Mouse (Mus musculus): ENCODE measurements at regions not wholly inside any gene's neighbourhood (a gene's known extent, or its start where the extent isn't known, plus 50 kb on each side); places are given as distances from the start of the nearest gene placed in this dataset.

DNA sequence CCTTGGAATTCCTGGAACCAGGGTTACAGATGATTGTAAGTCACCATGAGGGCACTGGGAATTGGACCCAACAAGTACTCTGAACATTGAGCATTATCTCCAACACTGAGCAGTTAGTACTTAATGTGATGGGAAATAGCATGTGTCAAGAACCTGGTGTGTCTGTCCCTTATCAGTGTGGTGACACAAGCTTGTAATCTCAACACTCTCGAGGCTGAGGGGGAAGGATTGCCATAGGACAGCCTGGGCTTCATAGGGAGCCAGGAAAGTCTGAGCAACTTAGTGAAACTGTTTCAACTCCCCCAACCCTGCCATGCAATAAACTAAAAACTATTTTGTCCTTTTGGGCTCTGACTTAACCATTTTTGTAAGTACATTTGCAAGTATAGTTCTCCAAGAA, 100.0 kb downstream of the Wdr20rt start:
- ATAC-seq (no peak), DNase-seq (ENCODE audit: low spot score) (no peak)
- H3K9me3 ChIP-seq (replicated peaks; ENCODE audit: control insufficient read depth, low read length), result no peaks in the 10 kb centered on the region
- H3K4me2 ChIP-seq (ENCODE audit: low read length), result no peak overlapping the region
- no peak overlapping the region for H3K9ac ChIP-seq (ENCODE audit: low read length)
- no peaks in the 10 kb centered on the region for H3K4me1 ChIP-seq (ENCODE audit: control insufficient read depth, insufficient read depth, low read length)
- WGBS, result 61% methylated on average over 1 of the region's 1 CpGs
- H3K27ac ChIP-seq (ENCODE audit: low read depth, low read length), result no peak overlapping the region
- no peaks in the 10 kb centered on the region for H3K27me3 ChIP-seq (replicated peaks; ENCODE audit: control insufficient read depth, insufficient read depth, low read length)
- no peaks in the 10 kb centered on the region for H3K36me3 ChIP-seq (ENCODE audit: control insufficient read depth, insufficient read depth, low read length)
- H3K4me3 ChIP-seq (ENCODE audit: low read depth, low read length), result no peak overlapping the region

DNA sequence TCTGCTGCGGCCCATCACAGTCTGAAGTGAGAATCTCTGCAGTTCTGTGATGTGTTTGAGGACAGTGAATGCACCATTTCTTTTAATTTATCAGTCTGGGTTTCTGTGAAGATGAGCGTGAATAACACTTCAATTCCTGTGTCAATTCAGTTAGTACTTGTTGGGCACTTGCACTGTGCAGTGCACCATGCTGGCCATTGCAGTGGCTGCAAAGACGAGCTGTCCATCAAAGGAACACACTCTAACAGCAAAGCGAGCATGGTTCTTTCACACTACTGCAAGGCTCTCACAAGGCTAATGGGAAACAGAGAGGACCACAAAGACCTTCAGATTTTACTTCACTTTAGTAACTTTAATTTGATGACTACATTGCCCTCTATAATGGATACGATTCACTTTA, 103.2 kb downstream of the Wdr20rt start:
- WGBS, result 72% methylated on average over 5 of the region's 5 CpGs
- DNase-seq (ENCODE audit: low spot score), result peak; percentile 1
- Histone ChIP-seq H3K27me3 (replicated peaks; ENCODE audit: control insufficient read depth, insufficient read depth, low read length) (no peaks in the 10 kb centered on the region), H3K9ac (ENCODE audit: low read length) (no peak overlapping the region), H3K27ac (ENCODE audit: low read depth, low read length) (no peak overlapping the region), H3K4me1 (ENCODE audit: control insufficient read depth, insufficient read depth, low read length) (no peaks in the 10 kb centered on the region), H3K36me3 (ENCODE audit: control insufficient read depth, insufficient read depth, low read length) (no peaks in the 10 kb centered on the region), H3K4me2 (ENCODE audit: low read length) (no peak overlapping the region), H3K9me3 (replicated peaks; ENCODE audit: control insufficient read depth, low read length) (no peaks in the 10 kb centered on the region), H3K4me3 (ENCODE audit: low read depth, low read length) (no peak overlapping the region)
- 0 out of 2 replicates have a peak, but pooled peaks have one; percentile 32 for ATAC-seq

DNA sequence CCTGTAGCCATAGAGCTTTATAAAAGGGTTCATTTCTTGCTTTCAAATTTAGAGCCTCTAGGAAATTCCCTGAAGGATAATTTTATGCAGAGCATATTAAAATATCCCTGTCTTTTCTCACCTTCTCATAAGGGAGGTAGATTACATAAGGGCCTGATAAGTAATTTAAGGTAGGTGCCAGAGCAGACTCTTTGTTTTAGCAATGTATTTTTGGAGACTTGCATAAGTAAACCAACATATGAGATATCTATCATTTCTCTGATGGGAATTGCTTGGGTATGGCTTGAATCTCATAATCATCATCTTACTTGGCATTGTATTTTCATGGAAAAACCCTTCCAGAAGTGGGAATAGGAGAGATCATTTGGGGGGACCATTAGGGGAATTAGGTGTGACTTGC, 104.4 kb downstream of the Wdr20rt start:
- no peak for ATAC-seq
- H3K36me3 ChIP-seq (ENCODE audit: control insufficient read depth, insufficient read depth, low read length), result no peaks in the 10 kb centered on the region
- H3K27me3 ChIP-seq (replicated peaks; ENCODE audit: control insufficient read depth, insufficient read depth, low read length), result no peaks in the 10 kb centered on the region
- no peak for DNase-seq (ENCODE audit: low spot score)
- no peak overlapping the region for H3K9ac ChIP-seq (ENCODE audit: low read length)
- no peak overlapping the region for H3K4me2 ChIP-seq (ENCODE audit: low read length)
- no peaks in the 10 kb centered on the region for H3K4me1 ChIP-seq (ENCODE audit: control insufficient read depth, insufficient read depth, low read length)
- H3K9me3 ChIP-seq (replicated peaks; ENCODE audit: control insufficient read depth, low read length), result no peaks in the 10 kb centered on the region
- no peak overlapping the region for H3K4me3 ChIP-seq (ENCODE audit: low read depth, low read length)
- no peak overlapping the region for H3K27ac ChIP-seq (ENCODE audit: low read depth, low read length)

DNA sequence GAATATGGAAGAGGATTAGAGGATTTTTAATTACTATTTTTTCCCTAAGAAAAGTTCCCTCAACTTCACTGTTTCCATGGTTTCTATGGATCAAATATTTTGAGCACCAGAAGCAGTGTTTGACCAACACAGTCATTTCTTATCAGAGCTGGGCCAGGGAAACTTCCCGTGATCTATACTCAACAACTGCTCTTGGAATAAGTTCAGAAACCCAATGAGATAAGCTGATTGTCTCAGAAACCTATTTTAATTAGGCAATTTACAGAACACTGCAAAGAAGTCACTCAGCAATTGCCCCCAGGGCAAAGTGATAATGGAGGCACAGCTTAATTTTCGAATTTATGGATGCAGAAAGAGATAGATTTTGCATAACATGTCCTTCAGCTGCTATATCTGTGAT, 114.7 kb downstream of the Wdr20rt start:
- H3K9ac ChIP-seq (ENCODE audit: low read length), result no peak overlapping the region
- H3K27ac ChIP-seq (ENCODE audit: low read depth, low read length), result no peak overlapping the region
- H3K4me1 ChIP-seq (ENCODE audit: control insufficient read depth, insufficient read depth, low read length), result no peaks in the 10 kb centered on the region
- no peak overlapping the region for H3K4me2 ChIP-seq (ENCODE audit: low read length)
- DNase-seq (ENCODE audit: low spot score) (no peak), ATAC-seq (no peak)
- H3K9me3 ChIP-seq (replicated peaks; ENCODE audit: control insufficient read depth, low read length), result no peaks in the 10 kb centered on the region
- WGBS, result 52% methylated on average over 2 of the region's 2 CpGs
- H3K27me3 ChIP-seq (replicated peaks; ENCODE audit: control insufficient read depth, insufficient read depth, low read length), result no peaks in the 10 kb centered on the region
- H3K4me3 ChIP-seq (ENCODE audit: low read depth, low read length), result no peak overlapping the region
- H3K36me3 ChIP-seq (ENCODE audit: control insufficient read depth, insufficient read depth, low read length), result no peaks in the 10 kb centered on the region

DNA sequence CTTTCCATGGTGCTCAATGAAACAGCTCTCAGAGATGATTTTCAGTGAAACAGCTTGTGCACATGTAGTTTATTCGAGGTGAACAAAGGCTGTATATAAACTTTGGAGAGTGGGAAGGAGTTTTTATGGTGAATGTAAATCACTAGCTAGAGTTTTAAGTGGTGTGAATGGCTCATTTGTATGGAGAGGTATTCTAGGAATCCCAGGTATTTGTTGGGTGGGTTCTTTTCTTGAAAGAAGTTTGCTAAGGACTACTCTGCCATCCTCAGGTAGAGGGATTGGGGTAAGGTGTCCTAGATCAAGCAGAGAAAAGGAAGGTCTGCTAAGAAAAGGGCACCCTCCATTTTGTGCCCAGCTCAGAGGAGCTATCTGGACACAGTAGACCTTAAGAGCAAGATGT, 121.9 kb downstream of the Wdr20rt start:
- H3K27me3 ChIP-seq (replicated peaks; ENCODE audit: control insufficient read depth, insufficient read depth, low read length), result no peaks in the 10 kb centered on the region
- no peaks in the 10 kb centered on the region for H3K9me3 ChIP-seq (replicated peaks; ENCODE audit: control insufficient read depth, low read length)
- no peak overlapping the region for H3K9ac ChIP-seq (ENCODE audit: low read length)
- ATAC-seq (no peak), DNase-seq (ENCODE audit: low spot score) (no peak)
- H3K4me3 ChIP-seq (ENCODE audit: low read depth, low read length), result no peak overlapping the region
- WGBS, result 43% methylated on average over 1 of the region's 1 CpGs
- no peaks in the 10 kb centered on the region for H3K4me1 ChIP-seq (ENCODE audit: control insufficient read depth, insufficient read depth, low read length)
- no peak overlapping the region for H3K4me2 ChIP-seq (ENCODE audit: low read length)
- H3K27ac ChIP-seq (ENCODE audit: low read depth, low read length), result no peak overlapping the region
- H3K36me3 ChIP-seq (ENCODE audit: control insufficient read depth, insufficient read depth, low read length), result no peaks in the 10 kb centered on the region

DNA sequence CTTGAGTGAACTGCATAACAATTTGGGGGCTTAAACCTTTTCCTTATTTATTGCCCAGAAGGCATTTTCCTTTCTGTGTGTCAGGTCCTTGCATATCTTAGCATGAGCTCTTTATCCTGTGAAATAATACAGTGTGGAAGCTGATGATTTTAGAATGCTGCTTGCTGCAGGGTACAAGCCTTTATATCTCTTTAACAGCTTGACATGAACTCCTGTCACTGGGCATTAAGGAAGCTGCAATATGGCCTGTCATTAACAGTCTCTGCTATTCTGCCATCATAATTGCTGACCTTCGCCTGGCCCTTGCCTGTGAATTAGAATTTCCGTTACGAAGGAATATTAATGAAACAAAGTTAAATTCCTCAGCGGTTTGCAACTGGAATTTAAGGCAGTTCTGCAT, 124.2 kb downstream of the Wdr20rt start:
- no peak overlapping the region for H3K9ac ChIP-seq (ENCODE audit: low read length)
- no peaks in the 10 kb centered on the region for H3K27me3 ChIP-seq (replicated peaks; ENCODE audit: control insufficient read depth, insufficient read depth, low read length)
- H3K36me3 ChIP-seq (ENCODE audit: control insufficient read depth, insufficient read depth, low read length), result no peaks in the 10 kb centered on the region
- WGBS, result 71% methylated on average over 4 of the region's 4 CpGs
- H3K4me2 ChIP-seq (ENCODE audit: low read length), result no peak overlapping the region
- no peak overlapping the region for H3K27ac ChIP-seq (ENCODE audit: low read depth, low read length)
- H3K4me1 ChIP-seq (ENCODE audit: control insufficient read depth, insufficient read depth, low read length), result no peaks in the 10 kb centered on the region
- H3K4me3 ChIP-seq (ENCODE audit: low read depth, low read length), result no peak overlapping the region
- no peaks in the 10 kb centered on the region for H3K9me3 ChIP-seq (replicated peaks; ENCODE audit: control insufficient read depth, low read length)
- no peak for ATAC-seq
- DNase-seq (ENCODE audit: low spot score), result peak; percentile 17

DNA sequence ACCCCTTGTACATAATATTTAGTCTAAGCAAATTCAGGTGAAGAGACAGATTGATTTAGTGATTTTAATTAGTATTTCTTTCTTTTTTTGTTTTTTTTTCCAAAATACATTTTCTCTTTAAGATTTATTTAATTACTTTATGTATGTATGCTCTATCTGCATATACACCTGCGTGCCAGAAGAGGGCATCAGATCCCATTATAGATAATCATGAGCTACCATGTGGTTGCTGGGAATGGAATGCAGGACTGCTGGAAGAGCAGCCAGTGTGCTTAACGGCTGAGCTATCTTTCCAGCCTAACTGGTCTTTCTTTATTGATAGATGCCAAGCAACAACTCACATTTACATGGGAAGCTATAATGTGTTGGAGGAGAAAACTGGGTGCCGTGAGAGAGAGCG, 138.9 kb downstream of the Wdr20rt start:
- ATAC-seq, result no peak
- H3K9ac ChIP-seq (ENCODE audit: low read length), result no peak overlapping the region

DNA sequence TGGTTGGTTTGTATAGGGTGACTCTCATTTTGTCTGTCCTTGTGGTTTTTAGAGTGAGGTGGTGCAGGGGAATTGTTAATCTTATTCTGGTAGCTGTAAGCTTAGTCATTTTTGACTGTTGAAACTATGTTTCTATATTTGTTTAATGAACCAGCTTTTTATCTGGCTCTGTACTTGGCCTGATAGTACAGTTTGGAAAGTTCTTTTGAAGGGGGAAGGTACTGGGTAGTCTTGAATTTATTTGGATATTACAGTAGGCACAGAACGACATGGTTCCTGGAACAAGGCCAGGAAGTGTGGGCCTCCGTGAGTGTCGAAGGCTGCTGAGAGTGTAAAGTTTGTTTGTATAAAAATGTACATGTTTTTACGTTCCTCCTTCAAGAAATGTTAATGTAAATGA, 142.0 kb downstream of the Wdr20rt start:
- H3K4me3 ChIP-seq (ENCODE audit: low read depth, low read length), result no peak overlapping the region
- no peaks in the 10 kb centered on the region for H3K36me3 ChIP-seq (ENCODE audit: control insufficient read depth, insufficient read depth, low read length)
- no peak overlapping the region for H3K4me2 ChIP-seq (ENCODE audit: low read length)
- H3K9ac ChIP-seq (ENCODE audit: low read length), result no peak overlapping the region
- no peaks in the 10 kb centered on the region for H3K9me3 ChIP-seq (replicated peaks; ENCODE audit: control insufficient read depth, low read length)
- WGBS, result 54% methylated on average over 4 of the region's 4 CpGs
- no peaks in the 10 kb centered on the region for H3K27me3 ChIP-seq (replicated peaks; ENCODE audit: control insufficient read depth, insufficient read depth, low read length)
- no peaks in the 10 kb centered on the region for H3K4me1 ChIP-seq (ENCODE audit: control insufficient read depth, insufficient read depth, low read length)
- no peak overlapping the region for H3K27ac ChIP-seq (ENCODE audit: low read depth, low read length)
- DNase-seq (ENCODE audit: low spot score), result no peak
- ATAC-seq, result no peak

More for the DNA sequence above, 138.9 kb downstream of the Wdr20rt start:
- Histone ChIP-seq H3K27ac (ENCODE audit: low read depth, low read length) (no peak overlapping the region), H3K27me3 (replicated peaks; ENCODE audit: control insufficient read depth, insufficient read depth, low read length) (no peaks in the 10 kb centered on the region), H3K4me1 (ENCODE audit: control insufficient read depth, insufficient read depth, low read length) (no peaks in the 10 kb centered on the region), H3K9me3 (replicated peaks; ENCODE audit: control insufficient read depth, low read length) (no peaks in the 10 kb centered on the region), H3K4me2 (ENCODE audit: low read length) (no peak overlapping the region), H3K4me3 (ENCODE audit: low read depth, low read length) (no peak overlapping the region), H3K36me3 (ENCODE audit: control insufficient read depth, insufficient read depth, low read length) (no peaks in the 10 kb centered on the region)
- WGBS, result 69% methylated on average over 4 of the region's 4 CpGs
- DNase-seq (ENCODE audit: low spot score), result no peak

DNA sequence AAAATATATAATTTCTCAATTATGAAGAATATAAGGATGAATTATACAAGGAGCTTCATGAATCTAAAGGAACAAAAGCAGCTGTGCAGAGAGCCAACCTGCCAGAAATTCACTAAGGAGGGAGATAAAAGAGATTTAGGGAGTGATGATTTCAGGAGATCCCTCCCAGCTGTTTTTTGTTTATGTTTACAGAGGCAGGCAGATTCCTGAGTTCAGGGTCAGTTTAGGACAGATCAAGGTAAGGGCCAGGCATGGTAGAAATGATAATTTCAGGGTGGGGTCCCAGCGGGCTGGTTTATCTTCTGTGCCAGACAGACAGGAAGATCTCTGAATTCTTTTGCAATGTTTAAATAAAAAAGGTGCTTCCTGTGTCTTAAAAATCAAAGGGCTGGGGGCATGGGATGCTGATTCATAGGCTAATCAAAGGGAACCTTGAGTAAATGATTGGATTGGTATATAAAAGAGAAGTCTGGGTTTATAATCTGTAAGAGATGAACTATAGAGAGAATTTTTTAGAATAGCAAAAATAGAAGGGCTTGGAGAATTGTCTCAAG, 142.6 kb downstream of the Wdr20rt start:
- H3K4me2 ChIP-seq (ENCODE audit: low read length), result no peak overlapping the region
- no peak overlapping the region for H3K27ac ChIP-seq (ENCODE audit: low read depth, low read length)
- DNase-seq (ENCODE audit: low spot score) (no peak), ATAC-seq (no peak)
- H3K4me1 ChIP-seq (ENCODE audit: control insufficient read depth, insufficient read depth, low read length), result no peaks in the 10 kb centered on the region
- H3K27me3 ChIP-seq (replicated peaks; ENCODE audit: control insufficient read depth, insufficient read depth, low read length), result no peaks in the 10 kb centered on the region
- WGBS, result 96% methylated on average over 1 of the region's 1 CpGs
- no peak overlapping the region for H3K9ac ChIP-seq (ENCODE audit: low read length)
- H3K36me3 ChIP-seq (ENCODE audit: control insufficient read depth, insufficient read depth, low read length), result no peaks in the 10 kb centered on the region
- no peak overlapping the region for H3K4me3 ChIP-seq (ENCODE audit: low read depth, low read length)
- H3K9me3 ChIP-seq (replicated peaks; ENCODE audit: control insufficient read depth, low read length), result no peaks in the 10 kb centered on the region

Data from forebrain, embryonic 14.5 days (tissue).